Mouse (Mus musculus): ENCODE data around the gene Cyp2u1.

DNA sequence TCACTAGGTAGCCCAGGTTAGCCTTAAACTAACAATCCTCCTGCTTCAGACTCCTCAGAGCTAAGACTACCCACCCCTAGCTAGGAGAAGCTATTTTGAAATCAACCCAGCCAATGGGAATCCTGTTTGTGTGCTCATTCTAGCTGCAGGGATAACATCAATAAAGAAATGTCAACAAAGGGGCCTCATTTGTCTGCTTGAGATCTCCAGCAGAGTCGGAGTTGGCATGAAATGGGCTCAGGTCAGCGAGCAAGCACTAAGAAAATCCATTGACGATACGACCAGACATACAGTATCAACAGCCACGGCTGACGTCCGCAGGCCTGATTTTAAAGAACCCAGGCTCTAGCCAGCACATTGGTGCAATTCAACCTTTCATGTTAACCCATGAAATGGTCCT is 24.2 kb upstream of the Cyp2u1 start:
- no peak for TF ChIP-seq CTCF (IDR thresholded peaks at IDR 0.05; ENCODE audit: low read depth)
- no peak for TF ChIP-seq EP300 (optimal IDR thresholded peaks at IDR 0.05)

All from stomach, postnatal 0 days (tissue).